Mouse (Mus musculus): ENCODE data around the gene Zfp664. TPM values are rescaled to one million over a fixed set of nuclear protein-coding genes. Genes with fewer than 3 reads are reported as not detected.
A peak's percentile ranks its signal among the peaks of the same experiment; 100 is the strongest.

Zfp664 gene
- polyA plus RNA-seq, 1 experiment: 72.9 TPM

DNA sequence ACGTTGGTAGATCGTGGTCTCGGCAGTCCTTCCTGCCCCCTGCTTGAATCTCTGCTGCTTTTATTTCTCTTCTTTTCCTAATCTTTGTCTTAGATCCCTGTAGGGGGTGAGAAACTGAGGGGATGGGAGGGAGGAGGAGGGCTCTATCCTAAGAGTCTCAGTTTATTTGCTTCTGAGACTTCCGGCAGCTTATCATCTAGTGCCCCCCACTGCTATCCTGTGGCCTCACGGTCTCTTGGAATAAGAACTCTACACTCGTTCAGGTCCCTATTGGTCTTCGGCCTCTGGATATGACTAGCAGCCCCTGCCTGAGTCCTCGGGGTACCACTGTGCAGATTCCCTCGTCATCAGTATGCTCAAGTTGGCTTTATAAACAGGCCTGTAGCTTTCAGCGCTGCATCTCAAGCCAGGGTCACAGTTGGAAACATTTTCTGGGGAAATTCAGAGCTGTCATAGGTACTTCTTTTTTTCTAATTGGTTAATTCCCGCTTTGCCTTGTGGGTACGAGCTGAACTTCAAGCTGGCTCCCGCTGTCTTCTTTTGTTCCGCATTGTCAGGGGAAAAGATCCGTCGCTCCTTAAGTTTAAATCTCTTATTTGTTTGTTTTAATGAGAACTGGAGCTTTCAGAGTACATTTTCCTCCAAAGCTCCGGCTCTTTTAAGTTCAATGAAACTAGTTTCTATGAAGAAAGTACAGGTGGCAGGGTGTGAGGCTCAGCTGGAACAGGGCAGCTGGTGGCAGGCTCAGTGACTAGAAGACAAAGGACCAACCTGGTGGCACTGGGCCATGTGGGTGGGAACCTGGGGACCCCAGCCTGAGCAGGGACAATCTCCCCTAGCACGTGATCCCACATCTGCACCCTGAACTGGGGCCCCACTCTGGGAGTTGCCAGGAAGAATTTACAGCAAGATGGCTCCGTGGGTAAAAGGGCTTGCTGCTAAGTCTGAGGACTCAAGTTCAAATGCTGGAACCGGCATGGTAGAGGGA is 50.7 kb downstream of the Zfp664 start:
- no peak overlapping the region for H3K27ac ChIP-seq (ENCODE audit: insufficient read depth, low read length)

DNA sequence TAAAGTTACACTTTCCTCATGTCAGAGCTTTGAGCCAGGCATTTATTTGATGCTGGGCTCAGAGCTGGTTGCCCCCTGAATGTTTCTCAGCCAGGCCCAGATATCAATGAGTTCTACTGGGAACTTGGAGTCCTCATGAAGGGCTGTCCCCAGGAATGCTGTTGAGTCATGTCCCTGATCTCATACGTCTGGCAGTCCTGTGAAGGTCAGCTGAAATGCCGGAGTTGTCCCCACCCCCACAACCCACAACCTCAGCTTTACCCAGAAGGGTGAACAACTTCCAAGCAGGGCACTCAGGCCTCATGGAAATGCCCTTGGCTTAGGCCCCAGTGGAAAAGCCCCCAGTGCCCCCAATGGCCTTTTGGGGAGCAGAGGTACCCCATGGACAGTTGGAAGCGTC is 57.3 kb downstream of the Zfp664 start:
- H3K27me3 ChIP-seq (ENCODE audit: control insufficient read depth, insufficient read depth, low read length): no peaks in the 10 kb centered on the region
- no peaks in the 10 kb centered on the region for H3K4me1 ChIP-seq (ENCODE audit: control insufficient read depth, insufficient read depth, low read length)
- TF ChIP-seq CTCF (IDR thresholded peaks at IDR 0.05; ENCODE audit: borderline replicate concordance, insufficient read depth, low read depth, low read length) (no peak), POLR2A (IDR thresholded peaks at IDR 0.05; ENCODE audit: borderline replicate concordance, insufficient read depth, low read length) (no peak)
- no peak overlapping the region for H3K4me3 ChIP-seq (replicated peaks; ENCODE audit: insufficient read depth, low read depth, low read length)
- no peak for DNase-seq
- no peak overlapping the region for H3K27ac ChIP-seq (ENCODE audit: insufficient read depth, low read length)
- 73% methylated on average over 3 of the region's 3 CpGs for WGBS

More for the DNA sequence above, 50.7 kb downstream of the Zfp664 start:
- 52% methylated on average over 20 of the region's 20 CpGs for WGBS
- no peak for TF ChIP-seq POLR2A (IDR thresholded peaks at IDR 0.05; ENCODE audit: borderline replicate concordance, insufficient read depth, low read length)
- no peak for TF ChIP-seq CTCF (IDR thresholded peaks at IDR 0.05; ENCODE audit: borderline replicate concordance, insufficient read depth, low read depth, low read length)
- H3K4me3 ChIP-seq (replicated peaks; ENCODE audit: insufficient read depth, low read depth, low read length): no peak overlapping the region
- no peak for DNase-seq
- H3K4me1 ChIP-seq (ENCODE audit: control insufficient read depth, insufficient read depth, low read length): no peaks in the 10 kb centered on the region
- no peaks in the 10 kb centered on the region for H3K27me3 ChIP-seq (ENCODE audit: control insufficient read depth, insufficient read depth, low read length)

DNA sequence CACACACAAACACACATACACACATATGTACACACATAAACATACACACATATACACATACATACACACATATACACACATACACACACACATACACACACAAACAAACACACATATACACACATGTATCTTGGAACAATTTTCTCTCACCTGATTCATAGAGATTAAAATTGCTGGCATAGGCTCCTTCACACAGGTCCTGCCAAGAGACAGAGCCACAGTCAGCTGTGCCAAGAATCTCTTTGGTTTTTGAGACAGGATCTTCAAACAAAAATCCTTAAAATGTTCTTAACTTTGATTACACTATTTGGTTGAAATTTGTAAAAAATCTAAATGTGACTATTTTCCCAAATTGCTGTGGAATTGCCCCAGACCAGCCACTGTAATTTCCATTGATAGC is 58.9 kb downstream of the Zfp664 start:
- no peaks in the 10 kb centered on the region for H3K27me3 ChIP-seq (ENCODE audit: control insufficient read depth, insufficient read depth, low read length)
- peak in 1 of 2 experiments; percentile 18 for DNase-seq

GRCm38 (mm10) chr5:124922356-124923352 is 60.2 kb downstream of the Zfp664 start:
- H3K4me3 ChIP-seq (replicated peaks; ENCODE audit: insufficient read depth, low read depth, low read length): no peak overlapping the region
- TF ChIP-seq POLR2A (IDR thresholded peaks at IDR 0.05; ENCODE audit: borderline replicate concordance, insufficient read depth, low read length): no peak
- TF ChIP-seq CTCF (IDR thresholded peaks at IDR 0.05; ENCODE audit: borderline replicate concordance, insufficient read depth, low read depth, low read length): no peak
- no peaks in the 10 kb centered on the region for H3K4me1 ChIP-seq (ENCODE audit: control insufficient read depth, insufficient read depth, low read length)
- no peak for DNase-seq
- no peak overlapping the region for H3K27ac ChIP-seq (ENCODE audit: insufficient read depth, low read length)
- 47% methylated on average over 18 of the region's 18 CpGs for WGBS
- no peaks in the 10 kb centered on the region for H3K27me3 ChIP-seq (ENCODE audit: control insufficient read depth, insufficient read depth, low read length)

More for the DNA sequence above, 58.9 kb downstream of the Zfp664 start:
- Histone ChIP-seq H3K4me1 (ENCODE audit: control insufficient read depth, insufficient read depth, low read length) (no peaks in the 10 kb centered on the region), H3K27ac (ENCODE audit: insufficient read depth, low read length) (no peak overlapping the region), H3K4me3 (replicated peaks; ENCODE audit: insufficient read depth, low read depth, low read length) (no peak overlapping the region)
- TF ChIP-seq CTCF (IDR thresholded peaks at IDR 0.05; ENCODE audit: borderline replicate concordance, insufficient read depth, low read depth, low read length): no peak
- no peak for TF ChIP-seq POLR2A (IDR thresholded peaks at IDR 0.05; ENCODE audit: borderline replicate concordance, insufficient read depth, low read length)

- no peak overlapping the region for H3K27ac ChIP-seq (ENCODE audit: insufficient read depth, low read length)
- no peak for DNase-seq
- H3K4me1 ChIP-seq (ENCODE audit: control insufficient read depth, insufficient read depth, low read length): no peaks in the 10 kb centered on the region
- H3K4me3 ChIP-seq (replicated peaks; ENCODE audit: insufficient read depth, low read depth, low read length): no peak overlapping the region
- TF ChIP-seq POLR2A (IDR thresholded peaks at IDR 0.05; ENCODE audit: borderline replicate concordance, insufficient read depth, low read length): no peak
- TF ChIP-seq CTCF (IDR thresholded peaks at IDR 0.05; ENCODE audit: borderline replicate concordance, insufficient read depth, low read depth, low read length): no peak
- WGBS: 78% methylated on average over 9 of the region's 9 CpGs
- H3K27me3 ChIP-seq (ENCODE audit: control insufficient read depth, insufficient read depth, low read length): no peaks in the 10 kb centered on the region
Measured at GRCm38 (mm10) chr5:124929425-124930054, 67.0 kb downstream of the Zfp664 start.

DNA sequence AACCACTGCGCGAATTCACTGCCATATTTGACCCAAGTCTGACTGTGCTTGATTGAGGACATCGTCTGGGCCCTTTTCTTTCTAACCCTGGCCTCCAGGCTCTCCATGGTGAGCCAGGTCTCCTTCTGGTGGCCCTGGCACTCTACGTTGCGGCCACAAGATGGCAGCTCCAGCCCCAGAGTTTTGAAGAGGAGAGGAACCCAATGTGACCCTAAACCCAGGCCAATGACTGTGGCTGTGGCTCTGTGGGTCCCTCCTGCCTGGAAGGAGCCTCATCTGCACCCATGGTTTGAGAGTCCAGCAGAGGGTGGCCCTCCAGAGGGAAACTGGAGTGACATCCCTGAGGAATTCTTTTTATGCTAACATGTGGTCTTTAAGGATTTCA is 67.6 kb downstream of the Zfp664 start:
- Histone ChIP-seq H3K4me3 (replicated peaks; ENCODE audit: insufficient read depth, low read depth, low read length) (no peak overlapping the region), H3K27ac (ENCODE audit: insufficient read depth, low read length) (no peak overlapping the region), H3K27me3 (ENCODE audit: control insufficient read depth, insufficient read depth, low read length) (no peaks in the 10 kb centered on the region), H3K4me1 (ENCODE audit: control insufficient read depth, insufficient read depth, low read length) (no peaks in the 10 kb centered on the region)
- peak; percentile 75 for TF ChIP-seq CTCF (IDR thresholded peaks at IDR 0.05; ENCODE audit: borderline replicate concordance, insufficient read depth, low read depth, low read length)
- TF ChIP-seq POLR2A (IDR thresholded peaks at IDR 0.05; ENCODE audit: borderline replicate concordance, insufficient read depth, low read length): no peak
- 38% methylated on average over 5 of the region's 5 CpGs for WGBS
- DNase-seq: peak; percentile 56 to 69

GRCm38 (mm10) chr5:124930603-124931002 is 68.1 kb downstream of the Zfp664 start:
- TF ChIP-seq CTCF (IDR thresholded peaks at IDR 0.05; ENCODE audit: borderline replicate concordance, insufficient read depth, low read depth, low read length) (no peak), POLR2A (IDR thresholded peaks at IDR 0.05; ENCODE audit: borderline replicate concordance, insufficient read depth, low read length) (no peak)
- H3K4me1 ChIP-seq (ENCODE audit: control insufficient read depth, insufficient read depth, low read length): no peaks in the 10 kb centered on the region
- no peaks in the 10 kb centered on the region for H3K27me3 ChIP-seq (ENCODE audit: control insufficient read depth, insufficient read depth, low read length)
- no peak overlapping the region for H3K4me3 ChIP-seq (replicated peaks; ENCODE audit: insufficient read depth, low read depth, low read length)
- 76% methylated on average over 9 of the region's 9 CpGs for WGBS
- H3K27ac ChIP-seq (ENCODE audit: insufficient read depth, low read length): no peak overlapping the region
- DNase-seq: no peak

Data from cerebellum, adult 2 months (tissue).